Mouse (Mus musculus): Measurements from ENCODE around the gene Olfr401.
"Not testable (repeated sequence)": the region's sequence is repeated elsewhere in the genome, so short reads cannot be mapped to it uniquely, and the experiment has no call there.

Olfr401 gene

GRCm38 (mm10) chr11:74113412-74113811 lies at the start of gene Olfr401:
Olfr401 (plus strand) TSS chr11:74113712.
- DNase-seq, result no peak

GRCm38 (mm10) chr11:74069655-74070054 lies 43.9 kb upstream of the Olfr401 start, which contains the start of gene Zfp616:
Zfp616 (plus strand) TSS chr11:74069955.
- DNase-seq, result no peak

DNA sequence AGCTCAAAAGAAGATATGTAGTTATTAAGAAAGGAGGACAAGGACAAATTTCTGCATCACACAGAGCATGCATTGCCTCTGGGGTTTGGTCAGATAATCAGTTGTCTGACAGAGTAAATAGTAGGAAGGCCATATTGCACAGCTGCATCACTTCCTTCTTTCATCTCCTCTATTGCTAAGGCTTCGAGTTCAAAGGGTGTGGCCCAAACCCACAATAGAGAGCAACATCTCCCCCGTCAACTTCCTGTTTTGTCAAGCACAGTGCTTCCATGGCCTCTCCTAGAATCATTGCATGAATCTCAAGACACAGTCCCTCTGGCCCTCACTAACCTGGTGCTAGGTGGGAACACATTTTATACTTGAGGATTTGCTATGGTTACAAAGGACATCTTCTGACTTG lies 12.8 kb upstream of the Olfr401 start:
- DNase-seq, result no peak

- no peak for DNase-seq
Measured at GRCm38 (mm10) chr11:74101507-74101906, 12.0 kb upstream of the Olfr401 start.

GRCm38 (mm10) chr11:74105066-74105465 lies 8.4 kb upstream of the Olfr401 start:
- peak; percentile 88 to 93 for DNase-seq

DNA sequence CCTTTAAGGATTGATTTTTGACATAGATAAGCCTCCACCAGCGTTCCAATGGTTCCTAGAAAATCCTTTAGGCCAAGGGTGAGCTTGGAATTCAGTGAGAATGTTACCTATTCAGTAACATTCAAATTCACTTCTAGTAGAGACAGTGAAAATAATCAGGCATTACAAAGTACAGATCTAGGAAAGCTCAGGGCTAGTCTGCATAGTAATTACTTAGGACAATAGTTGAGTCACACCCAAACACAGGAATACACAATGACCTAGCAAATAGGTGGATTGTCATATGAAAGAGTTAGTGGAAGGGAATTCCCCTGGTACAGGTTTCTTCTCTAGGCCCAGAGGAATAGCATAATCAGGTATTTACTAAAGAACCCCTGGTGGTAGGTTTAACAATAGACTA lies 26.5 kb downstream of the Olfr401 start:
- not testable (repeated sequence) for DNase-seq

- DNase-seq, result no peak
Measured at GRCm38 (mm10) chr11:74145866-74146265, 32.4 kb downstream of the Olfr401 start.

- no peak for DNase-seq
Measured at GRCm38 (mm10) chr11:74153229-74153628, 39.7 kb downstream of the Olfr401 start, which contains the start of gene Olfr402. Olfr402 (plus strand) TSS chr11:74153529.

DNA sequence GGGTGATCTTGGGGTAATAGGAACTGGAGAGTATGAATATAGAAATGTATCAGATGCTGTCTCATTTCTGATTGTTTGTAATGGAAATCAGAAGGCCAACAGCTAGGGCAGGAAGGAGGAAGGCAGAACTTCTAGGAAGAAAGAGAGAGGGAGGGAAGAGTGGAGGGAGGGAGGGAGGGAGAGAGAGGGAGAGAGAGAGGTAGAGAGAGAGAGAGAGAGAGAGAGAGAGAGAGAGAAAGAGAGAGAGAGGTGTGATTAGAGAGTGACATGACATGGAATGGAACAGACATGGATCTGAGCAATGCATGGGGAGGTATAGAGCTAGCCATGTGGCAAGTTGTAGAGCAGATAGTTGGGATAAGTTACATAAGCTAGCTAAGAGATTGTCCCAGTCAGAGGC lies 55.3 kb downstream of the Olfr401 start:
- no peak for DNase-seq

Measured in cerebellum, postnatal 10 days (tissue).